Mouse (Mus musculus): ENCODE measurements around the gene Myo9a. TPM values are rescaled to one million over a fixed set of nuclear protein-coding genes. Genes with fewer than 3 reads are reported as not detected.

Myo9a gene
- polyA plus RNA-seq (2016; fragmentation: Nextera tagmentation; extraction: Ambion mirVana) = 20.8 and 21.6 TPM in 2 replicates

GRCm38 (mm10) chr9:59750267-59751065 is at the start of gene Myo9a, which contains the start of gene Senp8:
TSS of gene Myo9a (plus strand) at chr9:59750896.
TSS of gene Senp8 (minus strand) at chr9:59750710.
- peak within 1 kb of the TSS; percentile 79 for H3K27ac ChIP-seq
- H3K4me1 ChIP-seq = peaks cover 8% of the 10 kb centered on the region
- 1% methylated on average over 59 of the region's 59 CpGs for WGBS
- H3K9me3 ChIP-seq = no peaks in the 10 kb centered on the region
- peak within 1 kb of the TSS; percentile 90 for H3K4me2 ChIP-seq (replicated peaks)
- no peaks in the 10 kb centered on the region for H3K36me3 ChIP-seq
- peak within 1 kb of the TSS; percentile 90 for H3K9ac ChIP-seq
- H3K27me3 ChIP-seq (replicated peaks) = no peaks in the 10 kb centered on the region
- peak within 1 kb of the TSS; percentile 88 for H3K4me3 ChIP-seq
- ATAC-seq (ENCODE audit: low FRiP score, low read depth) = peak; percentile 95

GRCm38 (mm10) chr9:59701094-59701493 is 49.6 kb upstream of the Myo9a start:
- Histone ChIP-seq H3K27ac (no peak overlapping the region), H3K4me2 (replicated peaks) (no peak overlapping the region), H3K36me3 (no peaks in the 10 kb centered on the region), H3K4me1 (no peaks in the 10 kb centered on the region), H3K27me3 (replicated peaks) (no peaks in the 10 kb centered on the region), H3K4me3 (no peak overlapping the region), H3K9me3 (no peaks in the 10 kb centered on the region), H3K9ac (no peak overlapping the region)
- 91% methylated on average over 7 of the region's 7 CpGs for WGBS
- no peak for ATAC-seq (ENCODE audit: low FRiP score, low read depth)

GRCm38 (mm10) chr9:59703099-59703498 is 47.6 kb upstream of the Myo9a start:
- WGBS = 81% methylated on average over 6 of the region's 6 CpGs
- no peak for ATAC-seq (ENCODE audit: low FRiP score, low read depth)
- no peak overlapping the region for H3K9ac ChIP-seq

GRCm38 (mm10) chr9:59706850-59707825 is 43.6 kb upstream of the Myo9a start:
- no peak overlapping the region for H3K4me3 ChIP-seq
- H3K4me1 ChIP-seq = no peaks in the 10 kb centered on the region
- 67% methylated on average over 10 of the region's 10 CpGs for WGBS
- H3K27ac ChIP-seq = no peak overlapping the region
- no peak overlapping the region for H3K9ac ChIP-seq
- H3K9me3 ChIP-seq = no peaks in the 10 kb centered on the region
- H3K4me2 ChIP-seq (replicated peaks) = no peak overlapping the region
- no peaks in the 10 kb centered on the region for H3K36me3 ChIP-seq
- ATAC-seq (ENCODE audit: low FRiP score, low read depth) = no peak
- H3K27me3 ChIP-seq (replicated peaks) = no peaks in the 10 kb centered on the region

More at GRCm38 (mm10) chr9:59703099-59703498, 47.6 kb upstream of the Myo9a start:
- Histone ChIP-seq H3K36me3 (no peaks in the 10 kb centered on the region), H3K27me3 (replicated peaks) (no peaks in the 10 kb centered on the region), H3K4me3 (no peak overlapping the region), H3K4me1 (no peaks in the 10 kb centered on the region), H3K27ac (no peak overlapping the region), H3K9me3 (no peaks in the 10 kb centered on the region), H3K4me2 (replicated peaks) (no peak overlapping the region)

- Histone ChIP-seq H3K27ac (no peak overlapping the region), H3K4me2 (replicated peaks) (no peak overlapping the region), H3K4me1 (0 out of 2 replicates have a peak, but pooled peaks cover 2% of the 10 kb centered on the region), H3K9me3 (no peaks in the 10 kb centered on the region), H3K9ac (no peak overlapping the region), H3K4me3 (no peak overlapping the region), H3K36me3 (no peaks in the 10 kb centered on the region), H3K27me3 (replicated peaks) (no peaks in the 10 kb centered on the region)
- ATAC-seq (ENCODE audit: low FRiP score, low read depth) = no peak
- WGBS = 88% methylated on average over 3 of the region's 3 CpGs
Measured at GRCm38 (mm10) chr9:59709225-59709624, 41.5 kb upstream of the Myo9a start.

- Histone ChIP-seq H3K9me3 (no peaks in the 10 kb centered on the region), H3K4me2 (replicated peaks) (no peak overlapping the region), H3K36me3 (no peaks in the 10 kb centered on the region), H3K27me3 (replicated peaks) (no peaks in the 10 kb centered on the region), H3K4me3 (no peak overlapping the region), H3K4me1 (0 out of 2 replicates have a peak, but pooled peaks cover 2% of the 10 kb centered on the region), H3K27ac (no peak overlapping the region), H3K9ac (no peak overlapping the region)
- no peak for ATAC-seq (ENCODE audit: low FRiP score, low read depth)
- 79% methylated on average over 7 of the region's 7 CpGs for whole genome bisulfite sequencing
Measured at GRCm38 (mm10) chr9:59716275-59716898, 34.3 kb upstream of the Myo9a start.

GRCm38 (mm10) chr9:59718237-59718636 is 32.5 kb upstream of the Myo9a start:
- Histone ChIP-seq H3K4me1 (peaks cover 3% of the 10 kb centered on the region; the same call in 1 of the 2 replicates), H3K27ac (no peak overlapping the region), H3K4me2 (replicated peaks) (no peak overlapping the region), H3K4me3 (no peak overlapping the region), H3K9me3 (no peaks in the 10 kb centered on the region), H3K27me3 (replicated peaks) (no peaks in the 10 kb centered on the region), H3K9ac (no peak overlapping the region), H3K36me3 (no peaks in the 10 kb centered on the region)
- ATAC-seq (ENCODE audit: low FRiP score, low read depth) = no peak
- WGBS = 91% methylated on average over 4 of the region's 4 CpGs

GRCm38 (mm10) chr9:59721144-59721543 is 29.6 kb upstream of the Myo9a start:
- Histone ChIP-seq H3K27ac (no peak overlapping the region), H3K4me2 (replicated peaks) (no peak overlapping the region), H3K27me3 (replicated peaks) (no peaks in the 10 kb centered on the region), H3K9ac (no peak overlapping the region), H3K36me3 (no peaks in the 10 kb centered on the region), H3K9me3 (no peaks in the 10 kb centered on the region), H3K4me1 (peaks cover 10% of the 10 kb centered on the region; the same call in 1 of the 2 replicates), H3K4me3 (no peak overlapping the region)
- WGBS = 87% methylated on average over 5 of the region's 5 CpGs
- ATAC-seq (ENCODE audit: low FRiP score, low read depth) = no peak

- H3K27me3 ChIP-seq (replicated peaks) = no peaks in the 10 kb centered on the region
- no peaks in the 10 kb centered on the region for H3K9me3 ChIP-seq
- H3K4me2 ChIP-seq (replicated peaks) = peak overlapping the region; percentile 37
- H3K4me3 ChIP-seq = no peak overlapping the region
- peaks cover 10% of the 10 kb centered on the region; the same call in 1 of the 2 replicates for H3K4me1 ChIP-seq
- H3K36me3 ChIP-seq = no peaks in the 10 kb centered on the region
- H3K27ac ChIP-seq = no peak overlapping the region
- 0 out of 2 replicates have a peak, but pooled peaks have one; percentile 29 for ATAC-seq (ENCODE audit: low FRiP score, low read depth)
- no peak overlapping the region for H3K9ac ChIP-seq
- 24% methylated on average over 10 of the region's 10 CpGs for WGBS
Measured at GRCm38 (mm10) chr9:59723096-59723657, 27.5 kb upstream of the Myo9a start.

GRCm38 (mm10) chr9:59723791-59724442 is 26.8 kb upstream of the Myo9a start:
- H3K4me1 ChIP-seq = peaks cover 10% of the 10 kb centered on the region; the same call in 1 of the 2 replicates
- H3K4me2 ChIP-seq (replicated peaks) = no peak overlapping the region
- H3K9ac ChIP-seq = no peak overlapping the region
- no peaks in the 10 kb centered on the region for H3K27me3 ChIP-seq (replicated peaks)
- H3K9me3 ChIP-seq = no peaks in the 10 kb centered on the region
- no peaks in the 10 kb centered on the region for H3K36me3 ChIP-seq
- H3K27ac ChIP-seq = no peak overlapping the region
- ATAC-seq (ENCODE audit: low FRiP score, low read depth) = 0 out of 2 replicates have a peak, but pooled peaks have one; percentile 17
- 73% methylated on average over 8 of the region's 8 CpGs for WGBS
- H3K4me3 ChIP-seq = no peak overlapping the region

- Histone ChIP-seq H3K4me2 (replicated peaks) (no peak overlapping the region), H3K4me1 (peaks cover 10% of the 10 kb centered on the region; the same call in 1 of the 2 replicates), H3K4me3 (no peak overlapping the region), H3K27ac (no peak overlapping the region), H3K9ac (no peak overlapping the region), H3K27me3 (replicated peaks) (no peaks in the 10 kb centered on the region), H3K36me3 (no peaks in the 10 kb centered on the region), H3K9me3 (no peaks in the 10 kb centered on the region)
- no peak for ATAC-seq (ENCODE audit: low FRiP score, low read depth)
- 82% methylated on average over 10 of the region's 10 CpGs for WGBS
Measured at GRCm38 (mm10) chr9:59725515-59725914, 25.2 kb upstream of the Myo9a start.

Measured in neural tube, embryonic 12.5 days (tissue).